Mouse (Mus musculus) adipose tissue, adult 10 weeks (tissue): ENCODE results near the gene Serpina3f. TPM values are rescaled to one million over a fixed set of nuclear protein-coding genes. Genes with fewer than 3 reads are reported as not detected.

Experiments used
- polyA plus RNA-seq: library from polyadenylated mRNA; stranded (reverse); fragments of 350-450 nt; fragmentation: Illumina TruSeq; extraction: RNeasy Lipid Tissue Mini Kit (QIAGEN cat#74804); gene quantifications from one replicate; pipeline ENCODE4 v1.2.3, GENCODE M21; 2014; ENCODE audit warnings: low read depth, low replicate concordance

The Serpina3f gene
- 0.61 TPM for polyA plus RNA-seq

GRCm38 (mm10) chr12:104214445-104214753 is at the start of gene Serpina3f:
Gene Serpina3f, plus strand, starts transcription at chr12:104214544.

DNA sequence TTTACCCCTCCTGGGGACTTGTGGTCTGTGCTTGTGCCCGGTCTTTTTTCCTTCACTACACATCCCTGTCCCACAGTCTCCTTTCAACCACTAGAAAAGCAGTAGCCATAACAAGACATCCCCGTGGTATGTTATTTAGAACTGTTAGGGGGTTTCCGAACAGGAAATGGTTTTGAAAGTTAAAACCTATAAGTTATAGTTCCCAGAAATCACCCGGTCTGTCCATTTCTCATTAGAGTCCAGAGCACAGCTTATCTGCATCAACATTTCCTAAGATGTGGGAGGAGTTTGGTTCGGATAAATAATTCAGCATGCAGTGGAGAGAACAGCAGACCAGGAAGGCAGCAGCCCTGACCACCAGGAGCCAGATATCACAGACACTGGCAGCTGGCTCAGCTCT is 21.6 kb downstream of the Serpina3f start, which contains the start of gene Serpina3g:
Gene Serpina3g, plus strand, starts transcription at position 331 of the 400 bp plus-strand sequence.

GRCm38 (mm10) chr12:104262863-104263262 is 48.5 kb downstream of the Serpina3f start, which contains the start of gene Serpina3i:
Gene Serpina3i, plus strand, starts transcription at chr12:104263122.

Other genes starting within 250 kb of the Serpina3f start
- gene Serpina11, start 224.6 kb upstream of the Serpina3f start, polyA plus RNA-seq: not detected
- not detected for gene Serpina9, start 200.8 kb upstream of the Serpina3f start, polyA plus RNA-seq
- not detected for gene Serpina12, start 170.1 kb upstream of the Serpina3f start, polyA plus RNA-seq
- gene Serpina5, start 113.4 kb upstream of the Serpina3f start, polyA plus RNA-seq: 2.0 TPM
- 0.69 TPM for gene Serpina3a, start 101.8 kb upstream of the Serpina3f start, polyA plus RNA-seq
- gene Serpina3b, start 86.5 kb upstream of the Serpina3f start, polyA plus RNA-seq: 2.8 TPM
- gene Serpina3c, start 60.7 kb upstream of the Serpina3f start, polyA plus RNA-seq: 69.9 TPM
- gene Serpina3g, start 21.7 kb downstream of the Serpina3f start, polyA plus RNA-seq: 3.7 TPM
- gene Serpina3i, start 48.6 kb downstream of the Serpina3f start, polyA plus RNA-seq: 0.86 TPM
- gene Serpina3j, start 100.0 kb downstream of the Serpina3f start, polyA plus RNA-seq: 0.55 TPM
- 4.6 TPM for gene Serpina3k, start 123.9 kb downstream of the Serpina3f start, polyA plus RNA-seq
- gene Serpina3m, start 123.9 kb downstream of the Serpina3f start, polyA plus RNA-seq: 3.7 TPM
- gene Serpina3n, start 192.2 kb downstream of the Serpina3f start, polyA plus RNA-seq: 177 TPM